Mouse (Mus musculus) urinary bladder, postnatal 4 days (tissue): ENCODE results near the gene Gata5.

Source experiments
- DNase-seq, 2 experiments: peaks; one replicate each; pipeline ENCODE4 v3.0.0; 2021 to 2022; ENCODE audit warnings: low spot score in 2 of 2

Gata5 gene

GRCm38 (mm10) chr2:180334551-180334986 lies at the start of gene Gata5:
TSS of gene Gata5 (minus strand) at chr2:180334699.
- DNase-seq, result peak; percentile 61 to 85

GRCm38 (mm10) chr2:180376730-180377129 lies 42.2 kb upstream of the Gata5 start:
- DNase-seq, result no peak

- no peak for DNase-seq
These were observed 38.8 kb upstream of the Gata5 start for GRCm38 (mm10) chr2:180373256-180373655.

- no peak for DNase-seq
These were observed 33.9 kb upstream of the Gata5 start for GRCm38 (mm10) chr2:180368359-180368758.

- no peak for DNase-seq
These were observed 32.9 kb upstream of the Gata5 start for GRCm38 (mm10) chr2:180367350-180367749.

GRCm38 (mm10) chr2:180363434-180363720 lies 28.9 kb upstream of the Gata5 start:
- DNase-seq, result no peak

- no peak for DNase-seq
These were observed 28.3 kb upstream of the Gata5 start for GRCm38 (mm10) chr2:180362585-180363433.

GRCm38 (mm10) chr2:180359062-180359461 lies 24.6 kb upstream of the Gata5 start:
- no peak for DNase-seq

- DNase-seq, result no peak
These were observed 18.8 kb upstream of the Gata5 start for GRCm38 (mm10) chr2:180353338-180353737.

GRCm38 (mm10) chr2:180350700-180351099 lies 16.2 kb upstream of the Gata5 start:
- no peak for DNase-seq

- peak; percentile 67 to 80 for DNase-seq
These were observed 12.5 kb upstream of the Gata5 start for GRCm38 (mm10) chr2:180346820-180347497.

- DNase-seq, result no peak
These were observed 8.6 kb upstream of the Gata5 start for GRCm38 (mm10) chr2:180343092-180343491.

- DNase-seq, result no peak
These were observed 7.7 kb upstream of the Gata5 start for GRCm38 (mm10) chr2:180342189-180342588.

GRCm38 (mm10) chr2:180341229-180341628 lies 6.7 kb upstream of the Gata5 start:
- no peak for DNase-seq

GRCm38 (mm10) chr2:180339886-180340285 lies 5.4 kb upstream of the Gata5 start:
- no peak for DNase-seq

GRCm38 (mm10) chr2:180333778-180334550 lies 535 bp downstream of the Gata5 start:
- DNase-seq, result no peak

GRCm38 (mm10) chr2:180329466-180329865 lies 5.0 kb downstream of the Gata5 start:
- no peak for DNase-seq

- peak in 1 of 2 experiments; percentile 55 for DNase-seq
These were observed 11.7 kb downstream of the Gata5 start for GRCm38 (mm10) chr2:180322674-180323355.

- no peak for DNase-seq
These were observed 14.3 kb downstream of the Gata5 start for GRCm38 (mm10) chr2:180320216-180320615.

- DNase-seq, result no peak
These were observed 16.9 kb downstream of the Gata5 start for GRCm38 (mm10) chr2:180317591-180317990.

- no peak for DNase-seq
These were observed 20.2 kb downstream of the Gata5 start for GRCm38 (mm10) chr2:180314292-180314691.

GRCm38 (mm10) chr2:180311147-180311546 lies 23.4 kb downstream of the Gata5 start:
- DNase-seq, result no peak
